Mouse (Mus musculus): Measurements from ENCODE around the gene Mitf.

DNA sequence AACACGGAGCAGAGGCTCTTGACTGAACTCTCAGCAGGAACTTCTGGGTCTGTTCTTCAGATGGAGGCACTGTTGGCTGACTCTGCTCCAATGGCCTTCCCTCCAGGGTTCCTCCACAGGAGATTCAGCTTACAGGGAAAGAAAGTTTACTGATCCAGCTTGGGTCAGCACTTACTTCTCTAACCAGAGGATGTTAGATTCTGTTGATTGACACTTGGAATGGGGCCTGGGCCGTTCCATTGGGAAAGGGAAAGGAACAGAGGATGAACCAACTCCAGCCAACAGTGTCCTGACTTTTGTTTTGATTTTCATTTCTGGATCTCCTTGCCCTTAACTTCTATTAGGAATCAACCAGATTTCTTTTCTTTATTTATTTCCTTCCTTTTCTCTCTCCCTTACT, 11.7 kb upstream of the Mitf start:
- TF ChIP-seq CTCF (conservative IDR thresholded peaks at IDR 0.05; ENCODE audit: low read length) (no peak), NANOG (IDR thresholded peaks at IDR 0.05; ENCODE audit: borderline replicate concordance, low read length) (no peak)

All from E14TG2a.4 (cell line).